ENCODE assay signal across 8 mouse cellular contexts in genomic region chr19:47463636-47464303, GRCm38 (mm10). TPM values are rescaled to one million over a fixed set of nuclear protein-coding genes. Genes with fewer than 3 reads are reported as not detected.
DNase-seq lines count a peak whose midpoint lies in the region; ATAC-seq lines count a peak whose summit lies in the region.

No protein-coding gene starts in this region.

- no peaks in the 10 kb centered on the region; the same call in none of the 2 replicates for H3K4me1 ChIP-seq in hindbrain, embryonic 11.5 days (replicated peaks; ENCODE audit: control insufficient read depth, insufficient read depth, low read length)

- peak overlapping the region; percentile 84 for H3K27ac ChIP-seq in hindbrain, embryonic 11.5 days (ENCODE audit: low read depth, low read length)

- peak overlapping the region; percentile 78 for H3K9ac ChIP-seq in hindbrain, embryonic 11.5 days (ENCODE audit: low read depth, low read length)

- H3K9me3 ChIP-seq in hindbrain, embryonic 11.5 days (ENCODE audit: control insufficient read depth, low read length), result no peaks in the 10 kb centered on the region

- no peaks in the 10 kb centered on the region for H3K36me3 ChIP-seq in hindbrain, embryonic 11.5 days (ENCODE audit: control insufficient read depth, insufficient read depth, low read length)

- H3K4me3 ChIP-seq in hindbrain, embryonic 11.5 days (ENCODE audit: low read depth, low read length), result peak overlapping the region; percentile 66

- peak; percentile 60 for DNase-seq in R1 (ENCODE audit: low read depth, low spot score)
- peak; percentile 20 for DNase-seq in cerebellum, adult 8-10 months
- DNase-seq in frontal cortex, postnatal 14 days (ENCODE audit: low spot score in 2 of 2), result peak; percentile 48 to 63
- DNase-seq in hindbrain, embryonic 11.5 days (ENCODE audit: low spot score), result peak; percentile 86
- peak; percentile 55 to 65 for DNase-seq in layer of hippocampus, postnatal 14 days (ENCODE audit: low spot score in 2 of 2)
- DNase-seq in lung, postnatal 36 days, result peak; percentile 90
- peak; percentile 61 to 79 for DNase-seq in right cerebral cortex, postnatal 10 days (ENCODE audit: low spot score in 2 of 2)
- DNase-seq in urinary bladder, postnatal 14 days (ENCODE audit: low spot score), result peak; percentile 87

- peak; percentile 60 for ATAC-seq in hindbrain, embryonic 11.5 days (ENCODE audit: low FRiP score)

- under 1% methylated on average over 44 of the region's 46 CpGs for WGBS in hindbrain, embryonic 11.5 days

- peak overlapping the region; percentile 70 for H3K4me2 ChIP-seq in hindbrain, embryonic 11.5 days (replicated peaks; ENCODE audit: low read depth, low read length)

- no peaks in the 10 kb centered on the region for H3K27me3 ChIP-seq in hindbrain, embryonic 11.5 days (ENCODE audit: control insufficient read depth, insufficient read depth, low read length)

RNA-seq across cellular contexts. Expression of gene Sh3pxd2a, which starts 0.4 kb away (rescaled TPM):
- 5.5 and 6.9 TPM in 2 replicates for polyA plus RNA-seq in hindbrain, embryonic 11.5 days (2014; fragmentation: Nextera tagmentation; extraction: Ambion mirVana)
- 10 to 100 TPM; 36.0 to 38.7 TPM for total RNA-seq in layer of hippocampus, postnatal 14 days (2021)

Comparison
In these comparisons a context has a peak if more than half of its experiments do, and no peak if none do; other contexts are left out.
1. Peak in every context shown above with its lines: DNase-seq, ATAC-seq, H3K4me3 ChIP-seq and H3K27ac ChIP-seq.
2. DNase-seq: peak in every context shown above with its lines; median percentile 90 in lung, postnatal 36 days; 87 in urinary bladder, postnatal 14 days; 86 in hindbrain, embryonic 11.5 days; 70 in right cerebral cortex, postnatal 10 days; 60 in R1; 60 in layer of hippocampus, postnatal 14 days; 56 in frontal cortex, postnatal 14 days; 20 in cerebellum, adult 8-10 months.